Mouse (Mus musculus): ENCODE results near the gene Neu1. TPM values are rescaled to one million over a fixed set of nuclear protein-coding genes. Genes with fewer than 3 reads are reported as not detected.
A peak's percentile ranks its signal among the peaks of the same experiment; 100 is the strongest.

Neu1 gene
- polyA plus RNA-seq, 1 experiment = not detected

DNA sequence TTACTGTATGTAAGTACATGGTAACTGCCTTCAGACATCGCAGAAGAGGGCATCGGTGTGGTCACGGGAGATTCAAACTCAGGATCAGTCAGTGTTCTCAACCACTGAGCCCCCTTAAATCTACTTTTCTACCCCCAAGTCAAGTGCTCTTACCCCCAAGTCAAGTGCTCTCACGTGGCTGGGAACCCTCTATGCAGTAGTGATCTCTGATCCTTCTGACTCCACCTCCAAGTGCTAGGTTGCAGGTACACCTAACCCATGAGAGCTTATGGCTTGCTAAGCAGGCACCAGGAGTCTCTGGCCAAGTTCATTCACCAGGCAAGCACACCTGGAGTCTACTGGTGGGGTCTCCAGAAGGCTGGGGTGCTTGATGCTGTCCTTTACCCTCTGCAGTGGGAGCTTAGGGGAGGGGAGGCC lies 18.5 kb downstream of the Neu1 start:
- H3K27ac ChIP-seq (ENCODE audit: insufficient read depth, low read depth, low read length) = no peak overlapping the region
- H3K4me3 ChIP-seq (ENCODE audit: insufficient read depth, low read depth, low read length) = no peak overlapping the region
- 60% methylated on average over 4 of the region's 4 CpGs for WGBS
- TF ChIP-seq CTCF (IDR thresholded peaks at IDR 0.05; ENCODE audit: insufficient read depth, low read depth, low read length) (no peak), POLR2A (IDR thresholded peaks at IDR 0.05; ENCODE audit: insufficient read depth, low read depth, low read length) (no peak)
- no peaks in the 10 kb centered on the region for H3K4me1 ChIP-seq (ENCODE audit: control insufficient read depth, insufficient read depth, low read length)

DNA sequence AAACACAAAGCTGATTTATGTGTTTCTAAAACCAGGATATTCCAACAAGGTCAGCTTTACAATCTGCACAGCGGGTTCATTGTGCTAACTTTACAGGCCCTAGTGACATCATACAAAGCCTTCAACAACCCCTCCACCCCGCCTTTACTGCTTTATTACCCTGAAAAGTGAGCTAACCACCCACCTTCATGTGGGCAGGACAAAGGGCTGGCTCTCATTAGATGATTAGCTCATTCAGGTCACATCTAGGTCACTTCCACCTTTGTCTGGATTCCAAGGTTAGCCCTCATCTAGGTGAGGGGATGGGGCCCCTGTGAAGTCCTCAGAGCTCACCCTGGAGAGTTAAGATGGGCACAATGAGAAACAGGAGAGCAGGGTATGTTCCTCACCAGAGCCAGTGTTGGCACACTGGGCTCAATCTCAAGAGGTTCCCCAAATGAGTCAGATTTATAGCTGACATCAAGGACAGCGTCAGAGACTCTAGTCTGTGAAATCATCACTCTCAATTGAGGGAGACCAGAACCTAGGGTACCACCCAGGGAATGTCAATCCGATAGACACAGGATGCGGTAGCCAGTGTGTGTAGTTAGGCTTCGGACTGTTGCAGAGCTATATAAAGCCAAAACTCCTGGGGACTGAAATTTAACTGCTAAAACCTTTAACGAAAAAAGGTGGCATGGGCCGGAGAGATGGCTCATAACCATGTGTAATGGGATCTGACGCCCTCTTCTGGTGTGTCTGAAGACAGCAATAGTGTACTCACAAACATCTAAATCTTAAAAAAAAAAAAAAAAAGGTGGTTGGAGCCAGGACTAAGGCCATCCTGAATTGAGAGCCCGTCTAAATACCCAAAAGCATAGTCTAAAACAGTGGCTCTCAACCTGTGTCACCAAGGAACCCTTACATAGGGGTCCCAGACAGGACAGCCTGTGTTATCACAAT lies 19.7 kb downstream of the Neu1 start:
- Histone ChIP-seq H3K4me3 (ENCODE audit: insufficient read depth, low read depth, low read length) (no peak overlapping the region), H3K27ac (ENCODE audit: insufficient read depth, low read depth, low read length) (no peak overlapping the region), H3K4me1 (ENCODE audit: control insufficient read depth, insufficient read depth, low read length) (no peaks in the 10 kb centered on the region)
- 18% methylated on average over 10 of the region's 10 CpGs for whole genome bisulfite sequencing
- TF ChIP-seq POLR2A (IDR thresholded peaks at IDR 0.05; ENCODE audit: insufficient read depth, low read depth, low read length) = no peak
- TF ChIP-seq CTCF (IDR thresholded peaks at IDR 0.05; ENCODE audit: insufficient read depth, low read depth, low read length) = no peak

DNA sequence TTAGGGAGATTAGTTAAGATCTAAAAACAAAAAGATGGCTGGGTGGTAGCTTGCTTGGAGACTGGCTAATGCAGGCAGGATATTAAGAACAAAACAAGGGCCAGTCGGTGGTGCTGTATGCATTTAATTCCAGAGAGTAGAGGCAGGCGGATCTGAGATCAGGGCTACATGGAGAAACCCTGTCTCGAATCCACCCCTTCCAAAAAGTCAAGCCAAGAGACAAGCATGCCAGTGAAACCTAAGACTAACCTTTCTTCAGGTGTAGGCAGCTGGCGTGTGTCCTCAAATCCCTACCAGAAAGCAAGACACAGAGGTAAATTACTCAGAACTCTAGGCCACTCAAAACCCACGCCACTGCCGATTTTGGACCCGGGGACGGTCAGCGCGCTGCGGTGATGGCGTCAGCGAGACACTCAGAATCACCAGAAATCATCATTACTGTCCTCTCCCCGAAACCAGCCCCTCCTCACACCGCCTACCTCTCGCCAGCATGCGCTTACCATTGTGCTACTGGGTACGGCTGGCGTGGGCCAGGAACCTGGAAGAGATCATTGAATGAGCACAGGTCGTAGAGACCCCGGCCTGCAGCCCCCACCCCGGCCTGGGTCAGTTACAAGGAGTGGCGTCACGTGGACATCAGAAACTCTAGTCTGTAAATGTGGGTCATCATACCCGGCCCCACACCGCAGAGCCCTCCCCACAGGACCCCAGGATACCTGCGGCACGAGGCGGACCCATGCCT lies 20.8 kb downstream of the Neu1 start:
- WGBS = under 1% methylated on average over 29 of the region's 29 CpGs
- no peak for TF ChIP-seq POLR2A (IDR thresholded peaks at IDR 0.05; ENCODE audit: insufficient read depth, low read depth, low read length)
- TF ChIP-seq CTCF (IDR thresholded peaks at IDR 0.05; ENCODE audit: insufficient read depth, low read depth, low read length) = no peak
- peak overlapping the region; percentile 98 for H3K4me3 ChIP-seq (ENCODE audit: insufficient read depth, low read depth, low read length)
- no peaks in the 10 kb centered on the region for H3K4me1 ChIP-seq (ENCODE audit: control insufficient read depth, insufficient read depth, low read length)
- H3K27ac ChIP-seq (ENCODE audit: insufficient read depth, low read depth, low read length) = peak overlapping the region; percentile 83

DNA sequence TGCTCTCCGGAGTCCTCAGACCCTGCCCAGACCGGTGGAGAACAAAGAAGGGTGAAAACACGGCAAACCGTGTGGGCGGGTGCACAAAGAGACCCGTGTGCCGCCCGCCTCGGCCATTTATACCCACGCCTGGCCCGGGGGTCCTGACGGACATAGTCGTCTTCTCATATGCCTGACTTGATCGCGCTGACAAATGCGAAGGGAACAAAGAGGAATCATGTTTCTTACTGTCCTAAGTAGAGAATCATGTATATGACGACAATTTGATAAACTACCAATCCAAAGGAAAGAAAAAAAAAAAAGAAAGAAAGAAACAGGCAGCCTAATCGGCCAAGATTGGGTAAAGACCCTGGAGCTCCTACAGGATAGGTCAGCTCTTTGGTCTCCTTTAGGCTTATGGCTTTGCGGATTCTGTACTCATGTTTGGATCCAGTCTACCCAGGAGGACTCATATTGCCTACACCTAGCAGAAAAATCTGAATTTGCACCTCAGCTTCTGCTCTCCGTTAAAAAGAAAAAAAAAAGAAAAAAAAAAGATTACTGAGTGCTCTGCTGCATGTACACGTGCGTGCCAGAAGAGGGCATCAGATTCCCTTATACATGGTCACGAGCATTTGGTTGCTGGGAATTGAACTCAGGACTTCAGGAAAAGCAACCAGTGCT lies 21.5 kb downstream of the Neu1 start:
- TF ChIP-seq CTCF (IDR thresholded peaks at IDR 0.05; ENCODE audit: insufficient read depth, low read depth, low read length) (no peak), POLR2A (IDR thresholded peaks at IDR 0.05; ENCODE audit: insufficient read depth, low read depth, low read length) (peak; percentile 94)
- peak overlapping the region; percentile 83 for H3K27ac ChIP-seq (ENCODE audit: insufficient read depth, low read depth, low read length)
- H3K4me1 ChIP-seq (ENCODE audit: control insufficient read depth, insufficient read depth, low read length) = peaks cover 2% of the 10 kb centered on the region; the same call in 1 of the 2 replicates
- WGBS = under 1% methylated on average over 23 of the region's 23 CpGs
- peak overlapping the region; percentile 98 for H3K4me3 ChIP-seq (ENCODE audit: insufficient read depth, low read depth, low read length)

DNA sequence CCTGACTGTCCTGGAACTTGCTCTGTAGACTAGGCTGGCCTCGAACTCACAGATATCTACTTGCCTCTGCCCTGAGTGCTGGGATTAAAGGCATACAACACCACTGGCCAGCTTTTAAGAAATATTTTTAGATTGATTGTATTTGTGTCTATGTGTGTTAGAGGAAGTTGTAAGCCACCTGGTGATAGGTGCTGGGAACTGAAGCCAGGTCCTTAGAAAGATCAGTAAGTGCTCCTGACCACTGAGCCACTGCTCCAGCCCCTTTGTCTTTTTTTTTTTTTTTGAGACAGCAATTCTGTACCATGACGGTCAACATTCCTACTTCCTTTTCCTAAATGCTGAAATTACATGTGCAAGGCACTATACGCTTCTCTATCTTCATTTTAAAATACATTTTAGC lies 22.2 kb downstream of the Neu1 start:
- Histone ChIP-seq H3K4me3 (ENCODE audit: insufficient read depth, low read depth, low read length) (no peak overlapping the region), H3K4me1 (ENCODE audit: control insufficient read depth, insufficient read depth, low read length) (peaks cover 2% of the 10 kb centered on the region; the same call in 1 of the 2 replicates), H3K27ac (ENCODE audit: insufficient read depth, low read depth, low read length) (no peak overlapping the region)
- 87% methylated on average over 3 of the region's 3 CpGs for WGBS
- no peak for TF ChIP-seq CTCF (IDR thresholded peaks at IDR 0.05; ENCODE audit: insufficient read depth, low read depth, low read length)
- no peak for TF ChIP-seq POLR2A (IDR thresholded peaks at IDR 0.05; ENCODE audit: insufficient read depth, low read depth, low read length)

DNA sequence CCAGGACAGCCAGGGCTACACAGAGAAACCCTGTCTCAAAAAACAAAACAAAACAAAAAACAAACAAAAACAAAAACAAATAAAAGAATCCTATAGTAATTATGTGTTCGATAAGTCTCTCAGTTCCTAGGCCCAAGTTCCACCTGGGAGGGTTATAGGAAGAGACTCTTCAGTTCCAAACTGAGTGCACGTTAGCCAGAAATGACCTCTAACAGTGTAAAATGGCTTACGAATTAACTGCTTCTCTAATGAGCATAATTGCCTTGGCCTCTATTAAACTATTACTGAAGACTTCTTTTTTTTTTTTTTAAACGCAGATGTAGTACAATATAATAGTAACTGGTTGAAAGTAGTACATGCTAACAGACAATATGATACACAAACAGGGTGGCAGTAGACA lies 22.9 kb downstream of the Neu1 start:
- 70% methylated on average over 4 of the region's 4 CpGs for WGBS
- no peak overlapping the region for H3K27ac ChIP-seq (ENCODE audit: insufficient read depth, low read depth, low read length)
- peaks cover 2% of the 10 kb centered on the region; the same call in 1 of the 2 replicates for H3K4me1 ChIP-seq (ENCODE audit: control insufficient read depth, insufficient read depth, low read length)
- no peak for TF ChIP-seq POLR2A (IDR thresholded peaks at IDR 0.05; ENCODE audit: insufficient read depth, low read depth, low read length)
- no peak for TF ChIP-seq CTCF (IDR thresholded peaks at IDR 0.05; ENCODE audit: insufficient read depth, low read depth, low read length)
- H3K4me3 ChIP-seq (ENCODE audit: insufficient read depth, low read depth, low read length) = no peak overlapping the region

DNA sequence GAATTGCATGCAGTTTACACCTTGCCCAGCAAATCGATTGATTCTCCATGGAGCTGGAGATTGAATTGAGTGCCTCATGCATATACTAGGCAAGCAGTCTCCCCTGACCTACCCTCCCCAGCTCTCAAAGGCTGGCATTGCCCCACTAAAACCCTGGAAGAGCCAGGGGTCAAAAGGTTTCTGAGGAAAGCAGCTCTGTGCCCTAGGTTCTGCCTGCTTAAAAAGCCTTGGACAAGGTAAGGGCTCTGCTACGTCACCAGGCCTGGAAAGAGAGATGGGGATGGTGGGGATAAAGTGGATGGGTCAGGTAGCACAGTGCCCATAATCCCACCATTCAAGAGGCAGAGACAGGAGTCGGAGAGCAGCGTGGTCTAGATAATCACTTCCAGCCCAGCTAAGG lies 23.8 kb downstream of the Neu1 start:
- Histone ChIP-seq H3K4me3 (ENCODE audit: insufficient read depth, low read depth, low read length) (no peak overlapping the region), H3K4me1 (ENCODE audit: control insufficient read depth, insufficient read depth, low read length) (peaks cover 5% of the 10 kb centered on the region; the same call in 1 of the 2 replicates), H3K27ac (ENCODE audit: insufficient read depth, low read depth, low read length) (no peak overlapping the region)
- TF ChIP-seq POLR2A (IDR thresholded peaks at IDR 0.05; ENCODE audit: insufficient read depth, low read depth, low read length) = no peak
- no peak for TF ChIP-seq CTCF (IDR thresholded peaks at IDR 0.05; ENCODE audit: insufficient read depth, low read depth, low read length)
- WGBS = 78% methylated on average over 4 of the region's 4 CpGs

DNA sequence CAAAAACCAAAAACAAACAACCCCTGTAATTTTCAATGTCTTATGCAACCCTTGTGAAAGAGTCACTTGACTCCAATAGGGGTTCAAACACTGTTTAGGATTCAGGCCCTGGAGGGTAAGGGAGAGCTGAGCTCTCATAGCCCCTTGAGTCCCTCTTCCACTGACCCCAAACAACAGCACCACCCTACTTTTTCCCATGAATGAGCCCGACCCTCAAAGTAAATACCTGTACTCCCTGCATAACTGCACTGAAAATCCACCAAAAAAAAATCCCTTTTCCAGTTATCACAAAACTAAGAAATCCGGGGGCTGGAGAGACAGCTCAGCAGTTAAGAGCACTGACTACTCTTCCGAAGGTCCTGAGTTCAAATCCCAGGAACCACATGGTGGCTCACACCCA lies 24.8 kb downstream of the Neu1 start:
- no peak overlapping the region for H3K4me3 ChIP-seq (ENCODE audit: insufficient read depth, low read depth, low read length)
- peaks cover 5% of the 10 kb centered on the region; the same call in 1 of the 2 replicates for H3K4me1 ChIP-seq (ENCODE audit: control insufficient read depth, insufficient read depth, low read length)
- TF ChIP-seq POLR2A (IDR thresholded peaks at IDR 0.05; ENCODE audit: insufficient read depth, low read depth, low read length) (no peak), CTCF (IDR thresholded peaks at IDR 0.05; ENCODE audit: insufficient read depth, low read depth, low read length) (no peak)
- H3K27ac ChIP-seq (ENCODE audit: insufficient read depth, low read depth, low read length) = no peak overlapping the region
- 79% methylated on average over 3 of the region's 3 CpGs for WGBS
